Mouse (Mus musculus) neural tube, embryonic 13.5 days (tissue): ENCODE measurements around the gene Gm42791. TPM values are rescaled to one million over a fixed set of nuclear protein-coding genes. Genes with fewer than 3 reads are reported as not detected.

Experiments
- ATAC-seq: fragments of 200-750 bp; cut with Nextera tagmentation; 2 replicates; pipeline ENCODE4 v1.8.0; 2017; ENCODE audit warnings: low read depth, mild to moderate bottlenecking, moderate TSS enrichment, moderate library complexity
- H3K27ac ChIP-seq: fragments of 300-500 bp; sonication (generic); replicated peaks from 2 replicates; pipeline ENCODE4 v1.5.1; 2015; ENCODE audit warnings: moderate library complexity, mild to moderate bottlenecking, inconsistent platforms
- H3K27me3 ChIP-seq: fragments of 300-500 bp; sonication (generic); 2 replicates; pipeline ENCODE4 v1.6.1; 2015; ENCODE audit warnings: mild to moderate bottlenecking, inconsistent platforms
- H3K36me3 ChIP-seq: fragments of 300-500 bp; sonication (generic); 2 replicates; pipeline ENCODE4 v1.6.1; 2015; ENCODE audit warnings: mild to moderate bottlenecking, inconsistent platforms
- H3K4me1 ChIP-seq: fragments of 300-500 bp; sonication (generic); replicated peaks from 2 replicates; pipeline ENCODE4 v1.6.1; 2015; ENCODE audit warnings: inconsistent platforms
- H3K4me2 ChIP-seq: fragments of 300-500 bp; sonication (generic); 2 replicates; pipeline ENCODE4 v1.6.1; 2015; ENCODE audit warnings: inconsistent platforms, mild to moderate bottlenecking, moderate library complexity
- H3K4me3 ChIP-seq: fragments of 300-500 bp; sonication (generic); 2 replicates; pipeline ENCODE4 v1.5.1; 2015; ENCODE audit warnings: mild to moderate bottlenecking, inconsistent platforms
- H3K9ac ChIP-seq: fragments of 300-500 bp; sonication (generic); 2 replicates; pipeline ENCODE4 v1.6.1; 2015; ENCODE audit warnings: moderate library complexity, mild to moderate bottlenecking, inconsistent platforms
- H3K9me3 ChIP-seq: fragments of 300-500 bp; sonication (generic); 2 replicates; pipeline ENCODE4 v1.6.1; 2016; ENCODE audit warnings: inconsistent platforms
- WGBS: fragments of 180-500 bp; shearing (Covaris S2); methylation state at CpG from one replicate; pipeline ENCODE4 v1.1.7; 2015; 5-methylcytosine and 5-hydroxymethylcytosine counted together
- polyA plus RNA-seq: library from polyadenylated mRNA; unstranded; fragments of >200 nt; fragmentation: Nextera tagmentation; extraction: Ambion mirVana; gene quantifications from 2 replicates; pipeline ENCODE4 v1.2.1, GENCODE M21; 2015

Gm42791 gene
- polyA plus RNA-seq, 1 experiment from 2014 or later, result 0.74 TPM

- Histone ChIP-seq H3K27me3 (no peaks in the 10 kb centered on the region), H3K4me2 (no peak overlapping the region), H3K9me3 (peaks cover 2% of the 10 kb centered on the region; the same call in 1 of the 2 replicates), H3K4me3 (no peak overlapping the region), H3K36me3 (no peaks in the 10 kb centered on the region), H3K27ac (no peak overlapping the region), H3K4me1 (peaks cover 18% of the 10 kb centered on the region), H3K9ac (no peak overlapping the region)
- ATAC-seq, result no peak
- 67% methylated on average over 2 of the region's 2 CpGs for WGBS
These were observed 49.2 kb downstream of the Gm42791 start for GRCm38 (mm10) chr5:148945735-148946134.

GRCm38 (mm10) chr5:148944024-148944423, 50.9 kb downstream of the Gm42791 start:
- Histone ChIP-seq H3K4me1 (peaks cover 18% of the 10 kb centered on the region), H3K4me3 (no peak overlapping the region), H3K27ac (peak overlapping the region; percentile 25; the same call in 1 of the 2 replicates), H3K9ac (peak overlapping the region; percentile 39; the same call in 1 of the 2 replicates), H3K4me2 (peak overlapping the region; percentile 33), H3K9me3 (peaks cover 2% of the 10 kb centered on the region; the same call in 1 of the 2 replicates), H3K27me3 (no peaks in the 10 kb centered on the region), H3K36me3 (no peaks in the 10 kb centered on the region)
- WGBS, result 11% methylated on average over 8 of the region's 8 CpGs
- peak; percentile 41; the same call in 1 of the 2 replicates for ATAC-seq

- Histone ChIP-seq H3K9ac (peak overlapping the region; percentile 39; the same call in 1 of the 2 replicates), H3K4me2 (peak overlapping the region; percentile 33), H3K4me3 (no peak overlapping the region), H3K36me3 (no peaks in the 10 kb centered on the region), H3K4me1 (peaks cover 18% of the 10 kb centered on the region), H3K9me3 (peaks cover 2% of the 10 kb centered on the region; the same call in 1 of the 2 replicates), H3K27me3 (no peaks in the 10 kb centered on the region), H3K27ac (peak overlapping the region; percentile 25; the same call in 1 of the 2 replicates)
- 0 out of 2 replicates have a peak, but pooled peaks have one; percentile 26 for ATAC-seq
- WGBS, result 50% methylated on average over 10 of the region's 10 CpGs
These were observed 51.5 kb downstream of the Gm42791 start for GRCm38 (mm10) chr5:148943444-148943843.

- WGBS, result 41% methylated on average over 11 of the region's 11 CpGs
- 0 out of 2 replicates have a peak, but pooled peaks have one; percentile 33 for ATAC-seq
These were observed 52.0 kb downstream of the Gm42791 start for GRCm38 (mm10) chr5:148942957-148943356.

GRCm38 (mm10) chr5:148942305-148942704, 52.6 kb downstream of the Gm42791 start:
- Histone ChIP-seq H3K4me3 (no peak overlapping the region), H3K27me3 (no peaks in the 10 kb centered on the region), H3K9me3 (peaks cover 2% of the 10 kb centered on the region; the same call in 1 of the 2 replicates), H3K4me2 (no peak overlapping the region), H3K9ac (no peak overlapping the region), H3K4me1 (peaks cover 18% of the 10 kb centered on the region), H3K36me3 (no peaks in the 10 kb centered on the region), H3K27ac (no peak overlapping the region)
- WGBS, result 98% methylated on average over 6 of the region's 6 CpGs
- ATAC-seq, result no peak

More at GRCm38 (mm10) chr5:148942957-148943356, 52.0 kb downstream of the Gm42791 start:
- Histone ChIP-seq H3K4me2 (peak overlapping the region; percentile 1; the same call in 1 of the 2 replicates), H3K27ac (0 out of 2 replicates have a peak overlapping the region, but pooled peaks have one; percentile 25), H3K36me3 (no peaks in the 10 kb centered on the region), H3K4me1 (peaks cover 18% of the 10 kb centered on the region), H3K4me3 (no peak overlapping the region), H3K27me3 (no peaks in the 10 kb centered on the region), H3K9ac (no peak overlapping the region), H3K9me3 (peaks cover 2% of the 10 kb centered on the region; the same call in 1 of the 2 replicates)

GRCm38 (mm10) chr5:148941867-148942266, 53.1 kb downstream of the Gm42791 start:
- Histone ChIP-seq H3K9me3 (peaks cover 2% of the 10 kb centered on the region; the same call in 1 of the 2 replicates), H3K4me1 (peaks cover 18% of the 10 kb centered on the region), H3K4me3 (no peak overlapping the region), H3K9ac (no peak overlapping the region), H3K36me3 (no peaks in the 10 kb centered on the region), H3K27me3 (no peaks in the 10 kb centered on the region), H3K4me2 (no peak overlapping the region), H3K27ac (peak overlapping the region; percentile 29; the same call in 1 of the 2 replicates)
- ATAC-seq, result no peak
- 65% methylated on average over 10 of the region's 10 CpGs for WGBS

- no peak for ATAC-seq
- peaks cover 18% of the 10 kb centered on the region for H3K4me1 ChIP-seq
These were observed 55.0 kb downstream of the Gm42791 start for GRCm38 (mm10) chr5:148939948-148940382.

GRCm38 (mm10) chr5:148936516-148936951, 58.4 kb downstream of the Gm42791 start:
- Histone ChIP-seq H3K27ac (no peak overlapping the region), H3K4me3 (no peak overlapping the region), H3K9me3 (0 out of 2 replicates have a peak, but pooled peaks cover 3% of the 10 kb centered on the region), H3K4me2 (no peak overlapping the region), H3K36me3 (no peaks in the 10 kb centered on the region), H3K9ac (no peak overlapping the region), H3K4me1 (peaks cover 11% of the 10 kb centered on the region), H3K27me3 (no peaks in the 10 kb centered on the region)
- no peak for ATAC-seq
- 94% methylated on average over 3 of the region's 3 CpGs for WGBS

More at GRCm38 (mm10) chr5:148939948-148940382, 55.0 kb downstream of the Gm42791 start:
- H3K9ac ChIP-seq, result no peak overlapping the region
- no peaks in the 10 kb centered on the region for H3K27me3 ChIP-seq
- no peak overlapping the region for H3K4me3 ChIP-seq
- H3K27ac ChIP-seq, result no peak overlapping the region
- H3K9me3 ChIP-seq, result peaks cover 5% of the 10 kb centered on the region; the same call in 1 of the 2 replicates
- H3K36me3 ChIP-seq, result no peaks in the 10 kb centered on the region
- 72% methylated on average over 11 of the region's 11 CpGs for WGBS
- no peak overlapping the region for H3K4me2 ChIP-seq

GRCm38 (mm10) chr5:148935871-148936270, 59.1 kb downstream of the Gm42791 start:
- 84% methylated on average over 6 of the region's 6 CpGs for WGBS
- no peak for ATAC-seq
- H3K36me3 ChIP-seq, result no peaks in the 10 kb centered on the region

GRCm38 (mm10) chr5:148935071-148935821, 59.7 kb downstream of the Gm42791 start:
- Histone ChIP-seq H3K9ac (no peak overlapping the region), H3K27me3 (no peaks in the 10 kb centered on the region), H3K36me3 (no peaks in the 10 kb centered on the region), H3K27ac (no peak overlapping the region), H3K4me1 (peaks cover 11% of the 10 kb centered on the region), H3K4me3 (no peak overlapping the region), H3K4me2 (no peak overlapping the region), H3K9me3 (0 out of 2 replicates have a peak, but pooled peaks cover 3% of the 10 kb centered on the region)
- no peak for ATAC-seq
- WGBS, result 44% methylated on average over 7 of the region's 7 CpGs

More at GRCm38 (mm10) chr5:148935871-148936270, 59.1 kb downstream of the Gm42791 start:
- Histone ChIP-seq H3K9me3 (0 out of 2 replicates have a peak, but pooled peaks cover 3% of the 10 kb centered on the region), H3K27me3 (no peaks in the 10 kb centered on the region), H3K4me2 (no peak overlapping the region), H3K27ac (no peak overlapping the region), H3K4me3 (no peak overlapping the region), H3K9ac (no peak overlapping the region), H3K4me1 (peaks cover 11% of the 10 kb centered on the region)

- WGBS, result 13% methylated on average over 6 of the region's 6 CpGs
- Histone ChIP-seq H3K9ac (no peak overlapping the region), H3K4me1 (peaks cover 11% of the 10 kb centered on the region), H3K4me2 (no peak overlapping the region), H3K9me3 (0 out of 2 replicates have a peak, but pooled peaks cover 3% of the 10 kb centered on the region), H3K27ac (no peak overlapping the region), H3K4me3 (no peak overlapping the region), H3K27me3 (no peaks in the 10 kb centered on the region), H3K36me3 (no peaks in the 10 kb centered on the region)
- ATAC-seq, result peak; percentile 66; the same call in 1 of the 2 replicates
These were observed 60.5 kb downstream of the Gm42791 start for GRCm38 (mm10) chr5:148934457-148934856.

- Histone ChIP-seq H3K4me2 (no peak overlapping the region), H3K4me1 (peaks cover 17% of the 10 kb centered on the region), H3K27ac (no peak overlapping the region), H3K9me3 (0 out of 2 replicates have a peak, but pooled peaks cover 3% of the 10 kb centered on the region), H3K4me3 (no peak overlapping the region), H3K27me3 (no peaks in the 10 kb centered on the region), H3K36me3 (no peaks in the 10 kb centered on the region), H3K9ac (no peak overlapping the region)
- no peak for ATAC-seq
- WGBS, result 41% methylated on average over 8 of the region's 8 CpGs
These were observed 61.2 kb downstream of the Gm42791 start for GRCm38 (mm10) chr5:148933767-148934166.
